Mouse (Mus musculus): ENCODE results near the gene Htr1d. TPM values are rescaled to one million over a fixed set of nuclear protein-coding genes. Genes with fewer than 3 reads are reported as not detected.

Htr1d gene
- polyA plus RNA-seq, 1 experiment from 2014 or later: 0.84 TPM

DNA sequence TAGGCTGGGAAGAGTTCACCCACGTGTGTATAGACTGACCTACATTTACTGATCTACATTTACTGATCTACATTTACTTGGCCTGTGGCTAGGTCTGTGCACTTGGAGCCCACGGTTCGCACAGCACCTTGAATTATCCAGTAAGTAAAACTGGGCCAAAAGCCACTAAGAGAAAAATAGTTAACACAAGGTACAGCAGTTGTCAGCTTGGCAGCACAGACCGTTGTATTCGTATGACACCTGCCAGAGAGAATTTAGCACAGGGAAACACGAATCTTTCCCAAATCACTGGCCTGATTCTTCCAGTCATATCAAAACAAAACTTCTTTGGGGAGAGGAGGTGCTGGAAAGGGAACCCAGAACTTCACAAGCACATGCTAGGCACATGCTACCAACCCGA, 35.0 kb downstream of the Htr1d start:
- Histone ChIP-seq H3K4me2 (ENCODE audit: low read length) (no peak overlapping the region), H3K4me1 (ENCODE audit: control insufficient read depth, insufficient read depth, low read length) (peaks cover 10% of the 10 kb centered on the region), H3K36me3 (ENCODE audit: control insufficient read depth, insufficient read depth, low read length) (no peaks in the 10 kb centered on the region), H3K27me3 (replicated peaks; ENCODE audit: control insufficient read depth, insufficient read depth, low read length) (peaks cover 13% of the 10 kb centered on the region; the same call in 1 of the 2 replicates), H3K4me3 (ENCODE audit: low read depth, low read length) (no peak overlapping the region), H3K9me3 (replicated peaks; ENCODE audit: control insufficient read depth, low read length) (no peaks in the 10 kb centered on the region), H3K27ac (ENCODE audit: low read depth, low read length) (no peak overlapping the region), H3K9ac (ENCODE audit: low read length) (no peak overlapping the region)
- DNase-seq (ENCODE audit: low spot score) (no peak), ATAC-seq (no peak)
- 77% methylated on average over 7 of the region's 7 CpGs for WGBS

DNA sequence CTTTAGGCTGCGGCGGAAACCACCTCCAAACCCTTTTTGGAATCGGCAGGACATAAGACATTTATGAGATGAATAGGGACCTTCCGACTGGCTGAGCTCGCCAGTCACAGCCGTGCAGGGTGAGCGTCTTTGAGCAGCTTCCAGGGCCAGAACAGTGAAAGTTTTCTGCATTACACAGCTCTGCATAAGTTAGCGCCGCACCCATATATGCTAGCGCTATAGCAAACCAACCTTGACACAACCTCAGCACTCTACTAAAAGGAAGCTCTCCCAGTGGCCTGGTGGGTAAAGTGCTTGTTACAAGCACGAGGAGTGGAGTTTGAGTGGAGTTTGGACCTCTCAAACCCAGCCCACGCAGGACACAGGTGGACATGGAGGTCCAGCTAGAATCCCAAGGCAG, 35.9 kb downstream of the Htr1d start:
- no peaks in the 10 kb centered on the region for H3K9me3 ChIP-seq (replicated peaks; ENCODE audit: control insufficient read depth, low read length)
- H3K27ac ChIP-seq (ENCODE audit: low read depth, low read length): no peak overlapping the region
- H3K9ac ChIP-seq (ENCODE audit: low read length): no peak overlapping the region
- peaks cover 10% of the 10 kb centered on the region for H3K4me1 ChIP-seq (ENCODE audit: control insufficient read depth, insufficient read depth, low read length)
- no peak overlapping the region for H3K4me2 ChIP-seq (ENCODE audit: low read length)
- H3K27me3 ChIP-seq (replicated peaks; ENCODE audit: control insufficient read depth, insufficient read depth, low read length): peaks cover 20% of the 10 kb centered on the region; the same call in 1 of the 2 replicates
- no peak for DNase-seq (ENCODE audit: low spot score)
- WGBS: 58% methylated on average over 12 of the region's 12 CpGs
- no peak overlapping the region for H3K4me3 ChIP-seq (ENCODE audit: low read depth, low read length)
- no peaks in the 10 kb centered on the region for H3K36me3 ChIP-seq (ENCODE audit: control insufficient read depth, insufficient read depth, low read length)
- ATAC-seq: no peak

- no peak overlapping the region for H3K4me3 ChIP-seq (ENCODE audit: low read depth, low read length)
- H3K9me3 ChIP-seq (replicated peaks; ENCODE audit: control insufficient read depth, low read length): no peaks in the 10 kb centered on the region
- ATAC-seq (no peak), DNase-seq (ENCODE audit: low spot score) (no peak)
- no peak overlapping the region for H3K4me2 ChIP-seq (ENCODE audit: low read length)
- H3K36me3 ChIP-seq (ENCODE audit: control insufficient read depth, insufficient read depth, low read length): no peaks in the 10 kb centered on the region
- no peak overlapping the region for H3K27ac ChIP-seq (ENCODE audit: low read depth, low read length)
- peaks cover 20% of the 10 kb centered on the region; the same call in 1 of the 2 replicates for H3K27me3 ChIP-seq (replicated peaks; ENCODE audit: control insufficient read depth, insufficient read depth, low read length)
- 37% methylated on average over 4 of the region's 4 CpGs for WGBS
- H3K4me1 ChIP-seq (ENCODE audit: control insufficient read depth, insufficient read depth, low read length): peaks cover 7% of the 10 kb centered on the region; the same call in 1 of the 2 replicates
- no peak overlapping the region for H3K9ac ChIP-seq (ENCODE audit: low read length)
These were observed 37.9 kb downstream of the Htr1d start for GRCm38 (mm10) chr4:136461206-136461605.

DNA sequence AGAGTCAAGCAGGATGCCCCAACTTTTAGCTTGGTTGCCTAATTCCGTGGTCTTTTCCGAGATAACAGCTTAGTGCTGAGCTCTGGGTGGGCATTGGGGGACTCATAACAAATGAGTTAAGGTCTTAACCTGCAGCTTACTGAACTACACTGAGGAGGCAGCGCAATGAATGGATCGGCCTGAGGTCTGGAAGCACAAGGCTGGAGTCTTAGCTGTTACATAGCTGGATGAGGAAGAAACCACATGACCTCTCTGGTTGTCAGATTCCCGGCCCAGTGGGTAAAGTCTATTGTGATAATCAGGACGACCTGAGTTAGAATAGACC, 38.4 kb downstream of the Htr1d start:
- peak overlapping the region; percentile 64 for H3K4me3 ChIP-seq (ENCODE audit: low read depth, low read length)
- H3K4me2 ChIP-seq (ENCODE audit: low read length): peak overlapping the region; percentile 98
- peaks cover 7% of the 10 kb centered on the region; the same call in 1 of the 2 replicates for H3K4me1 ChIP-seq (ENCODE audit: control insufficient read depth, insufficient read depth, low read length)
- peak overlapping the region; percentile 27; the same call in 1 of the 2 replicates for H3K27ac ChIP-seq (ENCODE audit: low read depth, low read length)
- no peaks in the 10 kb centered on the region for H3K9me3 ChIP-seq (replicated peaks; ENCODE audit: control insufficient read depth, low read length)
- no peak for DNase-seq (ENCODE audit: low spot score)
- H3K9ac ChIP-seq (ENCODE audit: low read length): peak overlapping the region; percentile 72
- H3K36me3 ChIP-seq (ENCODE audit: control insufficient read depth, insufficient read depth, low read length): no peaks in the 10 kb centered on the region
- WGBS: 12% methylated on average over 6 of the region's 6 CpGs
- H3K27me3 ChIP-seq (replicated peaks; ENCODE audit: control insufficient read depth, insufficient read depth, low read length): peaks cover 20% of the 10 kb centered on the region; the same call in 1 of the 2 replicates
- no peak for ATAC-seq

- Histone ChIP-seq H3K4me3 (ENCODE audit: low read depth, low read length) (peak within 1 kb of the TSS; percentile 64), H3K9me3 (replicated peaks; ENCODE audit: control insufficient read depth, low read length) (no peaks in the 10 kb centered on the region), H3K36me3 (ENCODE audit: control insufficient read depth, insufficient read depth, low read length) (no peaks in the 10 kb centered on the region), H3K27ac (ENCODE audit: low read depth, low read length) (peak within 1 kb of the TSS; percentile 27; the same call in 1 of the 2 replicates), H3K9ac (ENCODE audit: low read length) (peak within 1 kb of the TSS; percentile 72), H3K4me2 (ENCODE audit: low read length) (peak within 1 kb of the TSS; percentile 98), H3K4me1 (ENCODE audit: control insufficient read depth, insufficient read depth, low read length) (peaks cover 7% of the 10 kb centered on the region; the same call in 1 of the 2 replicates), H3K27me3 (replicated peaks; ENCODE audit: control insufficient read depth, insufficient read depth, low read length) (peaks cover 20% of the 10 kb centered on the region; the same call in 1 of the 2 replicates)
- DNase-seq (ENCODE audit: low spot score) (peak; percentile 62), ATAC-seq (peak; percentile 85)
- 2% methylated on average over 55 of the region's 64 CpGs for WGBS
These were observed 38.9 kb downstream of the Htr1d start, which contains the start of gene 6030445D17Rik for GRCm38 (mm10) chr4:136462086-136462838. TSS of gene 6030445D17Rik (plus strand) at chr4:136462250.

- ATAC-seq (peak; percentile 75), DNase-seq (ENCODE audit: low spot score) (peak; percentile 58)
- H3K4me1 ChIP-seq (ENCODE audit: control insufficient read depth, insufficient read depth, low read length): peaks cover 7% of the 10 kb centered on the region; the same call in 1 of the 2 replicates
- H3K36me3 ChIP-seq (ENCODE audit: control insufficient read depth, insufficient read depth, low read length): no peaks in the 10 kb centered on the region
- H3K9me3 ChIP-seq (replicated peaks; ENCODE audit: control insufficient read depth, low read length): no peaks in the 10 kb centered on the region
- H3K4me3 ChIP-seq (ENCODE audit: low read depth, low read length): peak overlapping the region; percentile 64
- no peak overlapping the region for H3K27ac ChIP-seq (ENCODE audit: low read depth, low read length)
- H3K27me3 ChIP-seq (replicated peaks; ENCODE audit: control insufficient read depth, insufficient read depth, low read length): peaks cover 20% of the 10 kb centered on the region; the same call in 1 of the 2 replicates
- peak overlapping the region; percentile 98 for H3K4me2 ChIP-seq (ENCODE audit: low read length)
- WGBS: 1% methylated on average over 8 of the region's 8 CpGs
- H3K9ac ChIP-seq (ENCODE audit: low read length): peak overlapping the region; percentile 72
These were observed 39.5 kb downstream of the Htr1d start for GRCm38 (mm10) chr4:136462839-136463178.

DNA sequence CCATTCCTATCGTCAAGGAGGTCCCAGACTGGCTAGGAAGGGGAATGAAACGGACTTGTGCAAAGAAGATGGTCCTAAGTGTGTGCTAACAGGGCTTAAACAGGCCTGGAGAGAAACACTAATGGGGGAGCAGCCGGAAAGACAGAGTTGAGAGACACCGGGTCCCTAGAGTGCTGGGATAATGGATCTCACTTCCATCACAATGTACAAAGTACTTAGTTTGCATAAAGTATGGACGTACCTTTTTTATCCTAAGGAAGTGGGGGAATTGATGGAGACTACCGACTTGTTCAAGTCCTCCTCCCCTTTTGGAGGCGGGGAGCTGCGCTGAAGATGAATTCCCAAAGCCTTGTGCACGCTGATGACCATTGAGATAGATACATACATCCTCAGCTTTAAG, 40.1 kb downstream of the Htr1d start:
- Histone ChIP-seq H3K9me3 (replicated peaks; ENCODE audit: control insufficient read depth, low read length) (no peaks in the 10 kb centered on the region), H3K27me3 (replicated peaks; ENCODE audit: control insufficient read depth, insufficient read depth, low read length) (peaks cover 20% of the 10 kb centered on the region; the same call in 1 of the 2 replicates), H3K27ac (ENCODE audit: low read depth, low read length) (no peak overlapping the region), H3K4me1 (ENCODE audit: control insufficient read depth, insufficient read depth, low read length) (peaks cover 7% of the 10 kb centered on the region; the same call in 1 of the 2 replicates), H3K9ac (ENCODE audit: low read length) (no peak overlapping the region), H3K4me3 (ENCODE audit: low read depth, low read length) (no peak overlapping the region), H3K4me2 (ENCODE audit: low read length) (peak overlapping the region; percentile 98), H3K36me3 (ENCODE audit: control insufficient read depth, insufficient read depth, low read length) (no peaks in the 10 kb centered on the region)
- ATAC-seq (no peak), DNase-seq (ENCODE audit: low spot score) (no peak)
- 16% methylated on average over 9 of the region's 9 CpGs for WGBS

GRCm38 (mm10) chr4:136466226-136466625, 42.9 kb downstream of the Htr1d start:
- peaks cover 9% of the 10 kb centered on the region for H3K4me1 ChIP-seq (ENCODE audit: control insufficient read depth, insufficient read depth, low read length)
- no peak overlapping the region for H3K4me3 ChIP-seq (ENCODE audit: low read depth, low read length)
- WGBS: 59% methylated on average over 4 of the region's 4 CpGs
- no peak overlapping the region for H3K9ac ChIP-seq (ENCODE audit: low read length)
- ATAC-seq (no peak), DNase-seq (ENCODE audit: low spot score) (peak; percentile 45)
- H3K4me2 ChIP-seq (ENCODE audit: low read length): no peak overlapping the region
- no peaks in the 10 kb centered on the region for H3K36me3 ChIP-seq (ENCODE audit: control insufficient read depth, insufficient read depth, low read length)
- no peak overlapping the region for H3K27ac ChIP-seq (ENCODE audit: low read depth, low read length)
- H3K9me3 ChIP-seq (replicated peaks; ENCODE audit: control insufficient read depth, low read length): no peaks in the 10 kb centered on the region
- H3K27me3 ChIP-seq (replicated peaks; ENCODE audit: control insufficient read depth, insufficient read depth, low read length): peaks cover 16% of the 10 kb centered on the region; the same call in 1 of the 2 replicates

All from forebrain, embryonic 14.5 days (tissue).